8 mouse cellular contexts compared by ENCODE assay signal in genomic region chr3:101713669-101714068, GRCm38 (mm10).
A peak's percentile ranks its signal among the peaks of the same experiment; 100 is the strongest.
DNase-seq lines count a peak whose midpoint lies in the region; ATAC-seq and TF ChIP-seq lines count a peak whose summit lies in the region.

No protein-coding gene starts in this region.

- no peaks in the 10 kb centered on the region for H3K36me3 ChIP-seq in embryonic facial prominence, embryonic 12.5 days
- H3K36me3 ChIP-seq in embryonic facial prominence, embryonic 10.5 days (replicated peaks): no peaks in the 10 kb centered on the region
- no peaks in the 10 kb centered on the region for H3K36me3 ChIP-seq in heart, postnatal 0 days (replicated peaks; ENCODE audit: control insufficient read depth, insufficient read depth, low read length)
- no peaks in the 10 kb centered on the region for H3K36me3 ChIP-seq in E14TG2a.4 (ENCODE audit: insufficient read depth, low read length)
- H3K36me3 ChIP-seq in intestine, embryonic 15.5 days: no peaks in the 10 kb centered on the region

- intact Hi-C loops in heart, postnatal 25 days (cut with DNase I): loop anchor here (5.0 kb wide), 2 partner anchors 64 to 106 kb away; no protein-coding TSS in a partner anchor

- no peak for TF ChIP-seq CTCF in heart, postnatal 0 days (IDR thresholded peaks at IDR 0.05; ENCODE audit: low read depth)
- TF ChIP-seq CTCF in E14TG2a.4 (conservative IDR thresholded peaks at IDR 0.05; ENCODE audit: low read length): no peak

- peaks cover 7% of the 10 kb centered on the region; the same call in 1 of the 2 replicates for H3K27me3 ChIP-seq in embryonic facial prominence, embryonic 12.5 days
- H3K27me3 ChIP-seq in embryonic facial prominence, embryonic 10.5 days (replicated peaks; ENCODE audit: low read depth, poor library complexity, severe bottlenecking): 0 out of 2 replicates have a peak, but pooled peaks cover 3% of the 10 kb centered on the region
- H3K27me3 ChIP-seq in heart, postnatal 0 days (ENCODE audit: control insufficient read depth, insufficient read depth, low read length): no peaks in the 10 kb centered on the region
- no peaks in the 10 kb centered on the region for H3K27me3 ChIP-seq in E14TG2a.4 (ENCODE audit: insufficient read depth, low read length)
- H3K27me3 ChIP-seq in intestine, embryonic 15.5 days (replicated peaks): no peaks in the 10 kb centered on the region

- DNase-seq in embryonic facial prominence, embryonic 10.5 days (ENCODE audit: low spot score): no peak
- no peak for DNase-seq in heart, postnatal 0 days (ENCODE audit: low spot score)
- no peak for DNase-seq in heart, postnatal 25 days (ENCODE audit: low spot score)
- DNase-seq in cerebellum, postnatal 10 days: no peak
- no peak for DNase-seq in layer of hippocampus, postnatal 10 days (ENCODE audit: low spot score in 2 of 2)

- ATAC-seq in embryonic facial prominence, embryonic 12.5 days (ENCODE audit: insufficient number of reproducible peaks, insufficient read depth, low FRiP score, low TSS enrichment): no peak
- no peak for ATAC-seq in heart, postnatal 0 days (ENCODE audit: insufficient read depth, low read depth)
- no peak for ATAC-seq in intestine, embryonic 15.5 days

- WGBS in embryonic facial prominence, embryonic 12.5 days: 64% methylated on average over 11 of the region's 11 CpGs
- 74% methylated on average over 11 of the region's 11 CpGs for WGBS in embryonic facial prominence, embryonic 10.5 days
- 56% methylated on average over 11 of the region's 11 CpGs for WGBS in heart, postnatal 0 days
- 50% methylated on average over 11 of the region's 11 CpGs for WGBS in intestine, embryonic 15.5 days

- no peak overlapping the region for H3K9ac ChIP-seq in embryonic facial prominence, embryonic 12.5 days
- H3K9ac ChIP-seq in heart, postnatal 0 days (replicated peaks; ENCODE audit: low read depth, low read length): no peak overlapping the region
- no peak overlapping the region for H3K9ac ChIP-seq in intestine, embryonic 15.5 days

- peak overlapping the region; percentile 34; the same call in 1 of the 2 replicates for H3K4me2 ChIP-seq in embryonic facial prominence, embryonic 12.5 days (replicated peaks)
- no peak overlapping the region for H3K4me2 ChIP-seq in heart, postnatal 0 days (ENCODE audit: low read depth, low read length)
- no peak overlapping the region for H3K4me2 ChIP-seq in intestine, embryonic 15.5 days (replicated peaks)

- no peak for TF ChIP-seq EP300 in heart, postnatal 0 days (IDR thresholded peaks at IDR 0.05; ENCODE audit: low read depth)

- H3K27ac ChIP-seq in embryonic facial prominence, embryonic 12.5 days: 0 out of 2 replicates have a peak overlapping the region, but pooled peaks have one; percentile 41
- no peak overlapping the region for H3K27ac ChIP-seq in embryonic facial prominence, embryonic 10.5 days (replicated peaks)
- H3K27ac ChIP-seq in heart, postnatal 0 days (ENCODE audit: low read depth): peak overlapping the region; percentile 73
- H3K27ac ChIP-seq in intestine, embryonic 15.5 days: peak overlapping the region; percentile 38; the same call in 1 of the 2 replicates

- H3K4me1 ChIP-seq in embryonic facial prominence, embryonic 12.5 days: peaks cover 40% of the 10 kb centered on the region
- peaks cover 44% of the 10 kb centered on the region for H3K4me1 ChIP-seq in embryonic facial prominence, embryonic 10.5 days
- peaks cover 52% of the 10 kb centered on the region for H3K4me1 ChIP-seq in heart, postnatal 0 days (ENCODE audit: control insufficient read depth, insufficient read depth)
- peaks cover 85% of the 10 kb centered on the region for H3K4me1 ChIP-seq in E14TG2a.4 (replicated peaks; ENCODE audit: low read depth, low read length)
- peaks cover 39% of the 10 kb centered on the region for H3K4me1 ChIP-seq in intestine, embryonic 15.5 days (replicated peaks)

- H3K4me3 ChIP-seq in embryonic facial prominence, embryonic 12.5 days: no peak overlapping the region
- H3K4me3 ChIP-seq in embryonic facial prominence, embryonic 10.5 days: no peak overlapping the region
- H3K4me3 ChIP-seq in heart, postnatal 0 days (ENCODE audit: low read depth, low read length): no peak overlapping the region
- peak overlapping the region; percentile 65 for H3K4me3 ChIP-seq in E14TG2a.4 (replicated peaks; ENCODE audit: low read length)
- H3K4me3 ChIP-seq in intestine, embryonic 15.5 days (replicated peaks): no peak overlapping the region

- H3K9me3 ChIP-seq in embryonic facial prominence, embryonic 12.5 days: no peaks in the 10 kb centered on the region
- H3K9me3 ChIP-seq in embryonic facial prominence, embryonic 10.5 days: no peaks in the 10 kb centered on the region
- no peaks in the 10 kb centered on the region for H3K9me3 ChIP-seq in heart, postnatal 0 days (replicated peaks; ENCODE audit: control insufficient read depth, low read length)
- H3K9me3 ChIP-seq in E14TG2a.4 (ENCODE audit: low read length): no peaks in the 10 kb centered on the region
- H3K9me3 ChIP-seq in intestine, embryonic 15.5 days: no peaks in the 10 kb centered on the region
